Mouse (Mus musculus): Measurements from ENCODE around the gene Tiam2.

Gene Tiam2

GRCm38 (mm10) chr17:3452571-3453311 is 126.4 kb downstream of the Tiam2 start:
- no peak for DNase-seq (ENCODE audit: low spot score in 2 of 2)

DNA sequence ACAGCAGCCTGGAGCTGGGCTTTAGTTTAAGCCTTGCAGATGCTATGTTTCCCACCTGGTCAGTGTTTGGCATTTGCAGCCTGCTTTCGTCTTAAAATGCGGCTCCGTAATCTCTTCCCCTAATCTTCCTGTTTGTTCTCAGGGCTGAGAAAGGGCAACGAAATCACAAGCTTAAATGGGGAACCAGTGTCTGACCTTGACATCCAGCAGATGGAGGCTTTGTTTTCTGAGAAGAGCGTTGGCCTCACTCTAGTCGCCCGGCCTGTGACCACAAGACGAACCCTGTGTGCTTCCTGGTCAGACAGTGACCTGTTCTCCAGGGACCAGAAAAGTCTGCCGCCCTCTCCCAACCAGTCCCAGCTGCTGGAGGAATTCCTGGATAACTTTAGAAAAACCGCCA is 127.6 kb downstream of the Tiam2 start:
- DNase-seq (ENCODE audit: low spot score in 2 of 2), result no peak

DNA sequence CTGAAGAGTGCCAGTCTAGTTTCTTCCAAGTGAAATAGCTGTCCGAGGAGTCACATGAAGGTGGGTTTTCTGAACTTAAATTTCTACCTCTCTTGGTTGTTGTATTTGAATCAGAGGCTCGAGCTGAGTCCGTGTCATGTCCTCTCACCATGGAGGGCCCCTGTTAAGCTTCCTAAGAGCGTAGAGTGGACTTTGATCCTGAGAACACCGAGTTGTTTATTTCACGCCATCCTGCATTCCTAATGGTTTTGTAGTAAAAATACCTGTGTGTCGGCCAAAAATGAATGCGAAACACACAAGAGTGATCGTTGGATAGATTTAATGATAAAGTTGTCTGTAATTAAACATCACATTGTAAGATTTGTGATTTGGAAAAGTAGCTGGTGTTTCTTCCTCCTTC is 128.5 kb downstream of the Tiam2 start:
- no peak for DNase-seq (ENCODE audit: low spot score in 2 of 2)

GRCm38 (mm10) chr17:3457914-3458681 is 131.7 kb downstream of the Tiam2 start:
- DNase-seq (ENCODE audit: low spot score in 2 of 2), result no peak

DNA sequence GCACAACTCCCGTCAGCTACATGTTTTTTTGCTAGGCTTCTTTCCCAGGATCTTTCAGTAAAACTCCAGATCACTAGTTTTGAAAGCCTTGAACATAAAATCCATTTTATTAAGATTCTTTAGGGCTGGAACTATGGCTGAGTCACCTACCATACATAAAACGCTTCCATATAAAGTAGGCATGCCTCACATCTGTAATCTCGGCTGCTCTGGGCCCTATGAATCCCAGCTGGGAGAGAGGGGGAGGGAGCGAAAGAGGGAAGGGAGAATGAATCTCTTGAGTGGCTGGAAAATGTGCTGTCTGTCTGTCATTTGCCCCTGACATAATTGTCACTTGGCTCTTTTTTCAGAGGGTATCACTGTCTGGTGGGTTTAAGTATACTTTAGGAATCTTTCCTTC is 139.5 kb downstream of the Tiam2 start:
- DNase-seq (ENCODE audit: low spot score in 2 of 2), result no peak

DNA sequence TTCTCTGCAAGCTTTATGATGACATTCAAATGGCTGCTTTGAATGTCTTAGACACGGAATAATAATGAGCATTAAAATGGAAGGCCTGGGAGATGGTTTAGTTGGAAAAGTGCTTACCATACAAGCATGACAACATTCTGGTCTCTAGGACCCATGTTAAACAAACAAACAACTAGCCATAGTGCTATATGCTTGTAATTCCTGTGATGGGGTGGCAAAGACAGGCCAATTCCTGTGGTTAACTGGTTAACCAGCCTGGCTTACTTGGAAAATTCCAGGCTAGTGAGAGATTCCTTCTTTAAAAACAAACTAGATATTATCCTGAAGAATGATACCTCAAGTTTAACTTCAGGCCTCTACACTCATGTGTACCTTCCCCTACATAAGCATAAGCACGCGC is 140.3 kb downstream of the Tiam2 start:
- no peak for DNase-seq (ENCODE audit: low spot score in 2 of 2)

- no peak for DNase-seq (ENCODE audit: low spot score in 2 of 2)
Measured at GRCm38 (mm10) chr17:3467636-3468324, 141.4 kb downstream of the Tiam2 start.

DNA sequence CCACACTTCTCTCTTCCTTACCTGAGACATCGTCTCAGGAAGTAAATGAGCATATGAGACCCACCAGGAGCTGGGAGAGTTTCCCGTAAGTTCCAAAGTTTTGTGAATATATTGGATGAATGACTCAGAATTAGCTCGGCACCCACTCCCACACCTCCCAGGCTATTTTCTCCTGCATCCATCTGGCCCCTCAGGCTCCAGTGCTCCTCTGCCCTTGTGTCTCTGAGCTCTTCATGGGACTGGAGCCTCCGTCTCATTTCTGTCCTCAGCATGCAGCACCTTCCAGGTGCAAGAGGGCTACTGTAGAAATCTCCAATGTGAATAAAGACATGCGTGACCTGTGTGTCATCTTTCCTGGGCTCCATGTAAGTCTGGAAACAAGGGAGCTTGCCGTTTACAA is 145.6 kb downstream of the Tiam2 start:
- DNase-seq (ENCODE audit: low spot score in 2 of 2), result no peak

DNA sequence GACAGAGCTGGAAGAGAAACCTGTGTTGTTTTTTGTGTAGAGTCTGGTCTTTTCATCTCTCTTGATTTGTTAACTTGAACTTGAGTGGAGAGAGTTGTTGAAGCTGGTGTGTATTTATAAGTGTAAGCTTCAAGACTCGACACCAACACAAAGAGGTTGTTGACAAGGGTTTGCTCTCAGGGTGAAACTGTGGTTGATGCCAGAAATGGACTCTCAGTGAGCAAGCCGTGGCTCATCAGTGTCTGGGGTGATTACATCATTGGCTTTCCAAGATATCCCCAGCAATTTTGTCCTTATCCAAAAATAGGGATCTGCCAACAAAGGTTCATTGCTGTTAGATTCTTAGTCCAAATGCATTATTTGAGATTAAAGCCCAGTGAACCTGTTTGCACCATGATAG is 150.2 kb downstream of the Tiam2 start:
- DNase-seq (ENCODE audit: low spot score in 2 of 2), result no peak

- no peak for DNase-seq (ENCODE audit: low spot score in 2 of 2)
Measured at GRCm38 (mm10) chr17:3481576-3482575, 155.5 kb downstream of the Tiam2 start.

GRCm38 (mm10) chr17:3483091-3483490 is 156.7 kb downstream of the Tiam2 start:
- DNase-seq (ENCODE audit: low spot score in 2 of 2), result no peak

- DNase-seq (ENCODE audit: low spot score in 2 of 2), result no peak
Measured at GRCm38 (mm10) chr17:3485851-3486250, 159.5 kb downstream of the Tiam2 start.

DNA sequence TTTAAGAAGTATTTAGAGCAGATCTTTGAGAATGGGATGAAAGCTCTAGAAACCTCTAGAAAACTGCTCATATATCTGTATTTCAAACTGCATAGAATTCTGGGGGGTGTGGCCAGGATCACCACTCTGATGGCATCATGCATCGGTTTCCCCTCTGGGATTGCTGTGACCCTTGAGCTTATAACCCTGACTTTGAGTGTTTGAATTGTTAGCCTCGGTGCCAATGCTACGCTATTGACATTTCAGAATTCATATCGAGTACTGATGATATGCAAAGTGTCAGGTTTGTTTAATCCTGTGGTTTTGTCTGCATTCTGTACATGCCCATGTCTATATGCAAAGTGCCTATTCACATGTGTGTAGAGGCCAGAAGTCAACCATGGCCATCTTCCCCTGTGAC is 160.8 kb downstream of the Tiam2 start:
- DNase-seq (ENCODE audit: low spot score in 2 of 2), result no peak

- DNase-seq (ENCODE audit: low spot score in 2 of 2), result no peak
Measured at GRCm38 (mm10) chr17:3487721-3488601, 161.6 kb downstream of the Tiam2 start.

- no peak for DNase-seq (ENCODE audit: low spot score in 2 of 2)
Measured at GRCm38 (mm10) chr17:3490216-3490895, 164.0 kb downstream of the Tiam2 start.

DNA sequence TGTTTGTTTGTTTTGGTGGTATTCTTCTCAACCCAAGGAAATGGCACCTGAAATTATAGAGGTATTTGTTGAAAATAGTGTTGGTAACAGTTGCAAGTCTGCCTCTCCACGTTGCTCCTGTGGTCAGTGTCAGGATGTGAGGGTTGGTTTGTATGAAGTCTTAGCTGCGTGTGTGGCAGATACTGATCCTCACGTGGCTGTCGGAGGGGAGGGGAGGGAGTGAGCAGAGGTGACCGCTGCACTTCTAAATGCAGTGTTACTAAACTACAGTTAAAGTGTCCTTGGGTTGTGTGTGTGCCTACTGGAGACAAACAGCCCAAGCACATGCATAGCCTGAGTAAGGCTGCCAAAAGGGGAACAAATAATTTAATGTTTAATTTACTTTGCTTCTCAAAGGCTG is 164.7 kb downstream of the Tiam2 start:
- no peak for DNase-seq (ENCODE audit: low spot score in 2 of 2)

- DNase-seq (ENCODE audit: low spot score in 2 of 2), result no peak
Measured at GRCm38 (mm10) chr17:3491667-3492066, 165.3 kb downstream of the Tiam2 start.

DNA sequence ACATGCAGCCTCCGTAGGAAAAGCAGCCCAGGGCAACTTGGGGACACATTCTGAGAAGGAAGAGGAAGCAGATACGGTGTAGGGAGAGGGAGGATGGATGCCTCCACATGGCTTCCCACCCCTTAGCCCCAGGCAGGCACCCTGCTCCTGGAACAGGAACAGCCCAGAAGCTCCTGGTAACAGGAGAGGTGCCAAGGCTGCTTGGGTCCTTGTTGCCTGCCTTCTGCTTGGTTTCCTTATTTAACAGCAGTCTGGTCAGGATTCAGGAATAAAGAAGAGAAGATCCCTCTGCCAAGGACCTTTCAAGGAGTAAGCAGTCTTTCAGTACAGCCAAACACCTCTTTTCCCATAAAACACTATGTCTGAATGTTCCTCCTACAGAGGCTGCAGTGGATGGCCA is 169.2 kb downstream of the Tiam2 start:
- DNase-seq (ENCODE audit: low spot score in 2 of 2), result no peak

DNA sequence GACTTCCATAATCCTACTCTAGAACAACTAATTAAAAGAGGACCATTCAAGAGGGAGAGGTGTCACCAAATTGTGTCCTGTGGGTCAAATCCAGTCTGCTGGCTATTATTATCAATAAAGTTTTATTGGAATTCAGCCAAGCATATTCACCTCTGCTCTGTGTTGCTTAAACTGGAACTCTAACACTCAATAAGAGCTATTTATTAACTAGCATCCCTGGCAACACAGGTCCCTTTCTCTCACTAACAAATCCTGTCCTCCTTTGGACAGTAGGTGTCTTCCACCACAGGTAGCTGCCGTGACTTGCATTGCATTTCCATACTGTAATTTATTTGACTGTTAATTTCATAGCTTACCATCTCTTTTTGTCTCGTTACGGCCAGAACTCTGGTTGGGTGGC is 169.7 kb downstream of the Tiam2 start:
- no peak for DNase-seq (ENCODE audit: low spot score in 2 of 2)

DNA sequence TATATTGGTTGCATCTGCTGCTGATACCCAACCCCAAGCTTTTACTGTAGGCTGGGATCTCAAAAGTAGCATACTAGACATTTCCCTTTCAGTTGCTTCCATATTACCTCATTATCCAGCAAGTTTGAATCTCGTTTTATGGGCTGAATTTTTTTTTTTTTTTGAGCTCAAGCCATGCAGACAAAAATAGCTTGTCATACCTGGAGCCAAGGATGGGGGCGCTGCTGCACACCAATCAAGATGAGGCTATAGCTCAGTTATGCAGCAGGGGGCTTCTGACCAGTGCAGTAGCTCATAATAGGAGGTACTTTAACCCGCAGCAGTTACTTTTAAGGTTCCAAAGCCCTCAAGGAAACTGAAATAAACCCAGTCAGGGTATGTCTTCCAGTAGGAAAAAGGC is 171.7 kb downstream of the Tiam2 start:
- peak; percentile 17 to 68 for DNase-seq (ENCODE audit: low spot score in 2 of 2)

Data from spleen, postnatal 10 days (tissue).